Mouse (Mus musculus) kidney, adult 2 months (tissue): ENCODE measurements at regions not wholly inside any gene's neighbourhood (a gene's known extent, or its start where the extent isn't known, plus 50 kb on each side); places are given as distances from the start of the nearest gene placed in this dataset.

Experiments used
- DNase-seq: peaks from one replicate; pipeline ENCODE4 v3.0.0; 2021
- H3K27ac ChIP-seq: fragments of 200-500 bp; 2 replicates; pipeline ENCODE4 v1.5.1; 2012; ENCODE audit warnings: low read depth, low read length, control low read depth, inconsistent platforms; ENCODE audit not compliant: insufficient read depth
- H3K27me3 ChIP-seq: fragments of 200-500 bp; replicated peaks from 2 replicates; pipeline ENCODE4 v1.6.1; 2012; ENCODE audit warnings: mild to moderate bottlenecking, moderate library complexity, low read length, inconsistent platforms; ENCODE audit not compliant: control insufficient read depth, insufficient read depth
- H3K36me3 ChIP-seq: fragments of 200-500 bp; 2 replicates; pipeline ENCODE4 v1.6.1; 2012; ENCODE audit warnings: mild to moderate bottlenecking, moderate library complexity, low read length, inconsistent platforms; ENCODE audit not compliant: control insufficient read depth, insufficient read depth
- H3K4me1 ChIP-seq: fragments of 200-500 bp; 2 replicates; pipeline ENCODE4 v1.6.1; 2011; ENCODE audit warnings: low read length; ENCODE audit not compliant: control insufficient read depth, insufficient read depth
- H3K4me3 ChIP-seq: fragments of 200-500 bp; 2 replicates; pipeline ENCODE4 v1.5.1; 2011; ENCODE audit warnings: mild to moderate bottlenecking, low read depth, low read length, control low read depth; ENCODE audit not compliant: insufficient read depth
- CTCF ChIP-seq: fragments of 200-500 bp; conservative IDR thresholded peaks from 2 replicates; pipeline ENCODE4 v1.5.1; 2011; ENCODE audit warnings: low read depth, mild to moderate bottlenecking, control low read depth, low read length, moderate library complexity, mixed read lengths; ENCODE audit not compliant: insufficient read depth, insufficient read length
- POLR2A ChIP-seq: fragments of 200-500 bp; IDR thresholded peaks from one replicate; pipeline ENCODE4 v1.6.1; 2011; ENCODE audit warnings: low read depth, low read length, control low read depth
- WGBS: fragments of 180-500 bp; shearing (Covaris S2); methylation state at CpG from one replicate; pipeline ENCODE4 v1.1.7; 2018; 5-methylcytosine and 5-hydroxymethylcytosine counted together

- Histone ChIP-seq H3K27ac (no peak overlapping the region), H3K4me1 (no peaks in the 10 kb centered on the region), H3K36me3 (no peaks in the 10 kb centered on the region), H3K4me3 (no peak overlapping the region), H3K27me3 (no peaks in the 10 kb centered on the region)
- 66% methylated on average over 3 of the region's 3 CpGs for WGBS
- no peak for DNase-seq
- TF ChIP-seq CTCF (no peak), POLR2A (no peak)
These were observed 70.7 kb upstream of the Hddc2 start for GRCm38 (mm10) chr10:31242442-31242966.

- Histone ChIP-seq H3K36me3 (no peaks in the 10 kb centered on the region), H3K4me1 (no peaks in the 10 kb centered on the region), H3K4me3 (no peak overlapping the region), H3K27ac (no peak overlapping the region), H3K27me3 (no peaks in the 10 kb centered on the region)
- 19% methylated on average over 8 of the region's 8 CpGs for WGBS
- no peak for TF ChIP-seq POLR2A
- no peak for TF ChIP-seq CTCF
- DNase-seq: no peak
These were observed 60.4 kb upstream of the Hddc2 start for GRCm38 (mm10) chr10:31252584-31253381.

GRCm38 (mm10) chr10:31256934-31257333 lies 56.2 kb upstream of the Hddc2 start:
- Histone ChIP-seq H3K27ac (no peak overlapping the region), H3K36me3 (no peaks in the 10 kb centered on the region), H3K4me1 (no peaks in the 10 kb centered on the region), H3K27me3 (no peaks in the 10 kb centered on the region), H3K4me3 (no peak overlapping the region)
- no peak for TF ChIP-seq CTCF
- no peak for TF ChIP-seq POLR2A
- no peak for DNase-seq
- 80% methylated on average over 1 of the region's 1 CpGs for WGBS

GRCm38 (mm10) chr10:31257611-31258010 lies 55.6 kb upstream of the Hddc2 start:
- no peak for DNase-seq
- WGBS: 60% methylated on average over 1 of the region's 1 CpGs
- no peak overlapping the region for H3K4me3 ChIP-seq
- H3K36me3 ChIP-seq: no peaks in the 10 kb centered on the region
- no peaks in the 10 kb centered on the region for H3K27me3 ChIP-seq
- H3K4me1 ChIP-seq: no peaks in the 10 kb centered on the region
- no peak overlapping the region for H3K27ac ChIP-seq
- TF ChIP-seq POLR2A (no peak), CTCF (no peak)

DNA sequence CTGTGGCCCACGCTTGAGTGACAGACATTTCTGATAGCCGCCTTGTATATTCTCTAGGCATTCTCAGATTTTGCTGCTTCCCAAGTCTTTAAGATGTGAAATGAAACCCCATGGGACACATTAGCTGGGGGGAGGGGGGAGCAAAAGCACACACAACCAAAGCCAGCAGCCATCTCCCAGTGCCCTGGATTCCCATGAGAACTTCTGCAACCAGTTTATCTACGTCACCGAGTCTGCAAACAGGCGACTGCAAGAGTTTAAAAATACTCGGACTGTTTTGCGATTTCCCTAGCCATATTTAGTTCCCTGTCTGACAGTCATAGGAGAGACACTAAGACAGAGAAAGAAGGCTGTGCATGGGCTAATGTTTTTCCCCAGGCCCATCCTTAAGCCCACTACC lies 52.3 kb upstream of the Hddc2 start:
- 60% methylated on average over 7 of the region's 7 CpGs for WGBS
- TF ChIP-seq POLR2A: no peak
- TF ChIP-seq CTCF: no peak
- Histone ChIP-seq H3K4me1 (no peaks in the 10 kb centered on the region), H3K4me3 (no peak overlapping the region), H3K27me3 (no peaks in the 10 kb centered on the region), H3K36me3 (no peaks in the 10 kb centered on the region), H3K27ac (peak overlapping the region; percentile 73; the same call in 1 of the 2 replicates)
- peak; percentile 46 for DNase-seq
